Mouse (Mus musculus) lung, postnatal 4 days (tissue): Measurements from ENCODE around the gene Ahctf1.
A peak's percentile ranks its signal among the peaks of the same experiment; 100 is the strongest.
"Not testable (repeated sequence)": the region's sequence is repeated elsewhere in the genome, so short reads cannot be mapped to it uniquely, and the experiment has no call there.

Experiments
- DNase-seq, 2 experiments: peaks; one replicate each; pipeline ENCODE4 v3.0.0; 2021

The Ahctf1 gene

DNA sequence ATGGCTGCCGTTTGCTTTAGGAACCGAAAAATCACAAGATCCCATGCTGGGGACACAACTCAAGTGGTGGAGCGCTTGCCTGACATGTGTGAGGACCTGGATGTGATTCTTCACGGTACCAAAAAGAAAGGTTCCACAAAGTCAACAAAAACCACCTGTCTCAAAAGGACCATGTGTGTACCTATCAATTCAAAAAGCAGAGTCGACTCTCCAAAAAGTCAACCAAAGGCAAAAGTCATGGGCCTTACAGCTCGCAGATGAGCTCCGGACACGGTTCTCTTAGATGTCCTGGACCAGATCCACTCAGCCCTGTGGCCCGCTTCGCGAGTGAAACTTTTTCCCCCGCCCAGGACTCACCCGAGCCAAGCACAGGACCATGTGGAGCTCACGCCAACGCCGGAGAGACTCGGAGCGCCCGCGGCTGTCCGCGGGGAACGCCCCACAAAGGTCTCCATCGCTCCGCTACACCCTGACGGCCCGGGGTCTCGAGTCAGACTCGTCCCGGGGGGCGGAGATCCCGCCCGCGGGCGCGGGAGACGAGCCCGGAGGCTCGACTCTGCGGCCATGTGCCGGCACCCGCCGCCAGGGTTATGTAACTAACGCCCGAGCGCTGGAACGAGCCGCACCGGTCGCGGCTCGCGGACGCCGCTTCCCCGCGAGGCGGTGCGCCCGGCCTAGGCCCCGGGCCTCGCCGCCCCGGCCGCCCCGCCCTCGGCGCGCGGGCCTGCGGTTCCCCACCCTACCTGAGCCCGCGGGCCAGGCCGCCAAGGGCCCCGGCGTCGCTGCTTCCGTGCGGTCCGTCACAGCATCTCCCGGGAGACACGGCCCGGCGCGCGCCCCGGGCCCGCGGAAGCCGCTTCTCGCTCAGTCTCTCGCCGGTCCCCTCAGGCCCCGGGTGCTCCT lies 619 bp downstream of the Ahctf1 start, which contains the start of gene Gm10518:
Gm10518 (plus strand) TSS at position 767 of the 903 bp plus-strand sequence.
- peak; percentile 71 to 78 for DNase-seq

DNA sequence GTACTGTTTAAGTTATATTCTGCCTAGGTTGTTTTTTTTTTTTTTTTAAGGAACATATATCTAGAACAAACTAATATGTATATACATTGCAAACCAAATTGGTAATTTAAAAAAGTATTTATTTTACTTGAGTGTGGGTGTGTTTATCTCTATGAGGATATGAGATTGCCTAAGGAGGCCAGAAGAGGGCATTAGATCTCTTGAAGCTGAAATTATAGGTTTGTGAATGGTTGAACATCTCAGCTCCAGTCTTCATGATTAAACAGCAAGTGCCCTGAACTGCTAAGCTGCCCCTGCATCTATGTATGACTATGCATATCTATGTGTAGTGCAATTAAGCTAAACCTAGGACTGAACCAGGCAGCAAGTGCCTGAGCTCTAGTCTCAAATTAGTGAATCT lies 4.7 kb downstream of the Ahctf1 start:
- no peak for DNase-seq

DNA sequence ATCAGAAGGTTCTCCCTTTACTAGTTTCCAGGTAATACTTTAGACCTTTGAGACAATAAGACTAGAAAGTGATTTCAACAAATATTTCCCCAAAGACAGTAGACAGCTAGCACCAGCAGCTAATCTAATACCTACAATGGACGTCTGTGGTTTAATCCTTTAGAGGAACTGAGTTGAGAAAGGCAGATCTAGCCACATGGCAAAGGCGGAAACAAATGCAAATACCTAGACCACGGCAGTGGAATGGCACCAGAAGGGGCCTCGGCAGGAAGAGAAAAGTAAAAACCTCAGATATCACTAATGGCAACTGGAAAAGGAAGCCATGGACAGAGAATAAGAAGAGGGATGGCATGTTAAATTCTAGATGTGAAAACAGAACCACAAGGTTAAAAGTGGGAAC lies 16.2 kb downstream of the Ahctf1 start:
- no peak for DNase-seq

DNA sequence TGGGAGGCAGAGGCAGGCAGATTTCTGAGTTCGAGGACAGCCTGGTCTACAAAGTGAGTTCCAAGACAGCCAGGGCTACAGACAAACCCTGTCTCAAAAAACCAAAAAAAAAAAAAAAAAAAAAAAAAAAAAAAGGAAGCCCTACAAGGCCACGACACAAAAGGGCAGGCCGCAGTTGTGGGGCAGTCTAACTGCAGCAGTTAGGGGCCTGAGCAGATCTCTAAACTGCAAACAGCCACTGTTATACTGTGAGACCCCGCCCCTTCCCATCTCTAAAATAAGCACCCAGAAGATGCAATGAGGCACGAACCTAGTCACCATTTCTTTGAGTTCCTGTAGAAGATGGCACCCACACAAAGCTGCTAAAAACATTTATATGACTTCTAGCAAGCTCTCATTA lies 18.0 kb downstream of the Ahctf1 start:
- DNase-seq = no peak

DNA sequence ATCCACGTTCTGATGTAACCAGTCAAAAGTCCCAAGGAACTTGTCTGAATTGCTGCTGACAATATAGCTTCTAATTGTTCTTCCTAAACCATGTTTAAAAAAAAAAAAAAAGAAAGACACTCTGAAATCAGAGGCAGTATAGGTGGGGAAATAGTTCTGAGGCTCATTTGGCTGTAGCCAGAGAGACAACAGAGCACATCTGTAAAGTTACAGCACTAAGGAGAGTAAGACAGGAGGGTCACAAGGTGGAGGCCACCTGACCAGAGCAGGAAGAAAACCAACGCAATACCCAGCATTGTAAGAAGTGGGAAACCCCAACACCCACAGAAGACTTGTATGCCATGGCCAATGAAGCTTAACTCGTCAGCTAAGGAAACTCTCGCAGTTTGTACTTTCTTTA lies 19.4 kb downstream of the Ahctf1 start:
- no peak for DNase-seq

DNA sequence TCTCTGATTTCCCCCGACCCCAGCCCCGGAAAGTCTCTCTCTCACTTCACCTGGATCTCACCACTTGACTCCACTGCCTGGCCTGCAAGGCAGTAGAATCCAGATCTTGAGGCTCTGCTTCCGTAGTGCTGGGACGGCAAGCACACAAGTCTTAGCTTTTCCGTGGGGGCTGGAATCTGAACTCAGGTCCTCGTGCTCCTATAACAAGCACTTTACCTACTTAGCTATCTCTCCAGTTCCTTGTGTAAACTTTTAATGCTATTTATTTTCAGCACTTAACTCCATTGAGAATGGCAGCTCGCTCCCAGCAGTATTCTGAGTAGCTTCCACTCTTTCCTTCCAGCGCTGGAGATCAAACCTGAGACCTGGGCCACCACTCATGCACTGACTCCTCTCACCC lies 26.6 kb downstream of the Ahctf1 start:
- peak in 1 of 2 experiments; percentile 25 for DNase-seq

DNA sequence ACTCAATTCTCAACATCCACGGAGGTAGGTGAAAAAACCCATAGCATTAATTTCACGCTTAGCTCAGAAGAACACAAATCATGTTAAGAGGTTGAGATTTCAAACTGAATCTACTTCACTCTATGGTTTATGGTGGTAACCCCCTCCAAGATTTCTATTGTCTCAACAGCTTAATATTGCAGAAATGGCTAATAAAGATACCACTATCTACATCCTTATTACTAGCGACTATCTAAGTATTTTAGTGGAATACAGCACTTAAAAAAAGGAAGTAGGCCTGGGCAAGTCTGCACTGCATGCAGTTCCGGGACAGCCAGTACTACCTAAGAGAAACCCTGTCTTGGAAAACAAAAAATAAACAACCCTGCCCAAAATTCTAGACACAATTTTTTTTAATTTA lies 42.9 kb downstream of the Ahctf1 start:
- no peak for DNase-seq

DNA sequence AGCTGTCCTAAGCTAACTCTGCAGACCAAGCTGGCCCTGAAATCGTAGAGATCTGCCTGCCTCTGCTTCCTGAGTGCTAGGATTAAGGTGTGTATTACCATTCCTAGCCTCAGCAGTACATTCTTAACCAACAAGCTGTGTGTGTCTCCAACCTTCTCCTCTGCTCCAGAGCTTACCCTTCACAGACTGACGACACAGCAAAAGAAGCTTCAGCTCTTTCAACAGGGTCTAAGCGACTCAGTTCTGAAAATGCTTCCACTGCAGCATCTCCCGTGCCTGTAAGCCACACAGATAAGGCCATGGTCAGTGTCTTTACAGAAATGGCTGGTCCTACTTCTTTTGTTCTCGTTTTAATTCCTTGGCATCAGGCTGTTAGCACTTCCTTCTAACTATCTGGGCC lies 43.4 kb downstream of the Ahctf1 start:
- no peak for DNase-seq

DNA sequence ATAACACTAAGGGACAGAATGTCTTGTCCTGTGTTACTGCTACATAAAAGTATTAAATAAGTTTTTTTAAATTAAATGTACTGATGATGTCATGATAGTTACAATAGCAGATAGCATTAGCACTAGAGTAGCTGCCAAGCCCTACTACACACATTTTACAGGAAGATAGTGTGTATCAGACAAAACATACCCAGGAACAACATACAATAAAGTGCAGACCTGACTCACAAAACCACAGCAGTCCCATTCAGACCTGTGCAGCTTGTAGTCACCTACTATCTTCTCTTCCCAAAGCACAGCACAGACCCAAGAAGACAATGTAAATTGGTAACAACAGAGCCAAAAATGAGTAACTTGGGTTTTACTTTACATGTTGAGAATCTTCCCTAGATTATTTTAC lies 47.0 kb downstream of the Ahctf1 start:
- DNase-seq = no peak

DNA sequence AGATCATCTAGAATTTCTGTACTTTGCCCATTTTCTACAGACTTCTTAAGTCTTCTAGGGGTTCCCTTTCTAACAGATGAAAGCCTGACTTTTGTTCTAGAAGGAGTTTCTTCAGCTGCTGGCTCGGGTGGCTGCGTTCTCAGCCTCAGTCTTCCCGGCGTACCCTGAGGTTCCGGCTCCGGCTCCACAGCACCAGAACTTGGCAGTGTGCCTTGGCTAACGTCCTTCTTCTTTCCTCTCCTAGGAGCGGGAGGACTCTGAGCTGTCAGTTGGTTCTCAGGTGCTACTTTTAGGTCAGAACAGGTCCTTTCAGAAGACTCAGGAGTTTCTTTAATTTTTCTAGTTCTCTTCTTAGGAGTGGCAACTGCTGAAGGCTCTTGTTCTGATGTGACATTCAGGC lies 50.5 kb downstream of the Ahctf1 start:
- no peak for DNase-seq

DNA sequence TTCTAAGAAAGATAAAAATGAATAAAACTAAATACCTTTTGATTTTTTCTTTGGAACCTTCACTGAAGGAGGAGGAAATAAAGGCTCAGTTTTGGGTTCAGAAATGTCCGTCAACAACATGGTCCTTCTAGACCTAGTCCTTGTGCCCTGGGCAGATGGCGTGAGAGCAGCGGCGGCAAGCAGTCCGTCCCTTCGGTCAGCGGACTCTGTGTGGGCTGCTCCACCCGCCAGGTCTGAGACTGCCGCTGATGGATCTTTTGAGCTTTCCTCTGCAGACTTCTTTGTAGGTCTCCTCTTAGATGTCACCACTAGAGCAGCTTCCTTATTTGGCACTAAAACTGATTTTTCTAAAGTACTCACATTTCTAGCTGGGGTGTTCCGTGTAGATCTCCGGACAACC lies 51.2 kb downstream of the Ahctf1 start:
- DNase-seq = no peak

DNA sequence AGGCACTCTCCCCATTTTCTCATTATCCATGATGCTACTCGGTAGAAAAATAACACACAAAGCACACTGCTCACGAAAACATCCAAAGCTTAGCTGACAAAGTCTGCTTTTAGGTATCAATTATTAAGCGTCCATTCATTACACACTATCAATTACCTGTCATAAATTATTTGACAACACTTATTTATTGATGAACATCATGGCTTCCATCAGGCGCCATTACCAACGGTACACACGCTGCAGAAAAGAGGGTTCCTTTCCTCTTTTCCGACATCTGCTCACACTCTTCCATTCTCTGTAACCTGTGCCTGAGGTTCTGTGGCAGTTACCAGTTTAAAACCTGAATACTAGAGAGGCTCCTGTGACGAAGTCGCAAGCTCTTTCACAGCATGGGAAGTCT lies 58.3 kb downstream of the Ahctf1 start, which contains the start of gene Kif28:
Kif28 (minus strand) TSS at position 101 of the 400 bp plus-strand sequence.
- DNase-seq = no peak

DNA sequence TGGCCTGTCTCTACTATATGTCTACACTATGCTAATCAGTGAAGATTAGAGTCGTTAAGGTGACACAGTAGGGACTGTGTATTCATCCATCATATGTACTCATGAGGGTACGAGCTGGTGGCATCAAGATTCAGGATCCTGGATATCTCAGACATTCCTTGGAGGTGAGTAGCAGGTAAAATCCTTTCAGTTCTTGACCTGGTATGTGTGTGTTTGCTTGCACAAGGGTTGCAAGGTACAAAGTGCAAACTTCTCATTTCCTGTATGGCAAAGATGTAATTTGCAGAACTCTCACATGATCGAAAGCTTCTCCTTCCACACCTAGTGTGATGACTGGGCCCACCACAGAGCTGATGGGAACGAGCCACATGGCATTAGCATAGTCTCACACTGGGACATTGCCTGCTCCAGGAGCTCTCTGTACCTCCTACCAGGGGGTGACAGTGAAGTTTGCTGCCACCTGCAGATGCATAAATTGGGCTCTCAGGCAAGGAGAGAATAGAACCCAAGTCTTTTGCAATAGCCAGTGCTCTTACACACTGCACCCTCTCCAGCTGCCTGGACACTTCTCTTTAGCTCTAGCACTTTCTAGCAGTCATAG lies 59.8 kb downstream of the Ahctf1 start:
- no peak for DNase-seq

DNA sequence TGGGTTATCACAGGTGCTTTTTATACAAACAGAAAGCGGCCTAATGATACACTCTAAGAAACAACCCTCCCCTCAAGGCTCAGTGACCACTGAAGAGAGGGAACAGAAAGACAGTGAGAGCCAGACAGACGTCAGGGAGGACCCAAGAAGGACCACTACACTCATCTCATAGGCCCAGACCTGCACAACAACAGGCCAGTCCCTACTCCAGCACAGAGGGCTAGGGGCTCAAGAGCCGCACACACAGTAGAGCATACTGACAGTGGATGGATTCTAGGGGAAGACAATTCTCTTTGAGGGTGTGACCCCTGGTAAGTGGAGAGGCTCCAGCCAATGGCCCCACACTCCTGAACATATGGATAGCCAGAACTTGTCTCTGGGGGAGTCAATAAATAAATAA lies 67.0 kb downstream of the Ahctf1 start:
- no peak for DNase-seq

DNA sequence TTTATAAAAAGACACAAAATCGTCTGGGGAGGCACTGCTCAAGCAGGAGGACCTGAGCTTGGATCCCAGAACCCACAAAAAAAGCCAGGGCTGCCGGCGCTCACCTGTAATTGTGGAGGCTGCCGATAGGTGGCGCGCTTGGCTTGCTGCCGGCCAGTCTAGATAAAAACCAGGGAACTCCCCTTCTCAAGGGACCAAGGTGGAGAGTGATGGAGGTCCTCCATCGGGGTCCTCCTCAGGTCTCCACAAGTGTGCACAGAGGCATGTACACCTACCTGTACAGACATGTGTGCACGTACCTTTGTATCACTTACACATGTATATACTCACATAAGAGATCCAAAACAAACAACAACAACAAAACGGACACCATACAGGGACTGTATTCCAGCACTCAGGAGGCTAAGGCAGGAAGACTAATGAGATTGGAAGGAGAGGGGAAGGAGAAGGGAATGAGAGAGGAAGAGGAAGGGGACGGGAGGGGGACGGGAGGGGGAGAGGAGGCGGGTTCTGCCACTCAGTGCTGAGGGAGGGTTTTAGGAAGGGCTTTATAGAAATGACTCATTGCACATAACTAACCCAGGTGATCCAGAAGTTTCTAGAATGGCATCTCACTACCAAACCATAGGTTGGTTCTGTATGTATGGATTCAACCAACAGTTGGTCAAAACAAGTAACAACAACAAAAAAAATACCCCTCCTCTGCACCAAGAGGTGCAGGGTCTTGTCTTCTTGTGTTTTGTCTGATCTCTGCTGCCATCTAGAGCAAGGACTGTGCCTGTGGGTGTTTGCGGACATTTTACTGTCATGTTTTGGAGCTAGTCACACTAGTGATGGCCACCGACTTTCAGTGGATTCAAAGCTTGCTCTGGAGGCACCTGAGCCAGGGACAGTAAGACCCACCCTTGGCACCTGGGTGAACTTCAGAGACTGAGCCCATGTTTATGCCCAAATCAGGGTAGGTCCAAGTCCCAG lies 68.7 kb downstream of the Ahctf1 start:
- peak; percentile 62 to 77 for DNase-seq

DNA sequence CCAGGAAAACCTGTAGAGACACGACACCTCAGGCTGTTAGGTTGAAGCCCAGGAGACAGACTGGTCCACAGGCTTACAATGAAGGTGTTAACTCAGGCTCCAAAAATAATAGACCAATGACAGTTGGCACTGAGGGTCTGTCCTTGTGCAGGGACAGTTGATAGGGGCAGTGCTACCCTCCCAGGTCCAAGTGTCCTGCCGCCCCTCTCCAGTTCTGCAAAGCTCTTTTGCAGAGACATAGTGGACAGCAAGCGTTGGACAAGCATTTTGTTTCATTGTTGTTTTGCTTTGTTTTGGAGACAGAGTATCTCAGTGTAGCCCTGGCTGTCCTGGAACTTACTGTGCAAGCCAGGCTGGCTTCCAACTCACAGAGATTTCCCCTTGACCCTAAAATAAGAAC lies 72.1 kb downstream of the Ahctf1 start:
- peak in 1 of 2 experiments; percentile 3 for DNase-seq

DNA sequence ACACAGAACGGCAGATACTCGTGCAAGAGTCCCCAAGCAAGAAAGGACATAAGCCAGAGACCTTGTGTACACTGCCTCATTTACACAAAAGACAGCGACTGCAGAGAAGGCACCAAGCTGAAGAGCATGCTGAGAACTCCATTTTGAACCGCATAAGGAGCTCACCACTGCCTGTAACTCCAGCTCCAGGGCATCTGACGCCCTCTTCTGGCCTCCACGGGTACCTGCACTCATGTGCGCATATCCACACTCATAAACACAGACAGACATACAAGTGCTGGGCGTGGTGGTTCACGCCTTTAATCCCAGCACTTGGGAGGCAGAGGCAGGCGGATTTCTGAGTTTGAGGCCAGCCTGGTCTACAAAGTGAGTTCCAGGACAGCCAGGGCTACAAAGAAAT lies 74.8 kb downstream of the Ahctf1 start:
- DNase-seq = no peak

DNA sequence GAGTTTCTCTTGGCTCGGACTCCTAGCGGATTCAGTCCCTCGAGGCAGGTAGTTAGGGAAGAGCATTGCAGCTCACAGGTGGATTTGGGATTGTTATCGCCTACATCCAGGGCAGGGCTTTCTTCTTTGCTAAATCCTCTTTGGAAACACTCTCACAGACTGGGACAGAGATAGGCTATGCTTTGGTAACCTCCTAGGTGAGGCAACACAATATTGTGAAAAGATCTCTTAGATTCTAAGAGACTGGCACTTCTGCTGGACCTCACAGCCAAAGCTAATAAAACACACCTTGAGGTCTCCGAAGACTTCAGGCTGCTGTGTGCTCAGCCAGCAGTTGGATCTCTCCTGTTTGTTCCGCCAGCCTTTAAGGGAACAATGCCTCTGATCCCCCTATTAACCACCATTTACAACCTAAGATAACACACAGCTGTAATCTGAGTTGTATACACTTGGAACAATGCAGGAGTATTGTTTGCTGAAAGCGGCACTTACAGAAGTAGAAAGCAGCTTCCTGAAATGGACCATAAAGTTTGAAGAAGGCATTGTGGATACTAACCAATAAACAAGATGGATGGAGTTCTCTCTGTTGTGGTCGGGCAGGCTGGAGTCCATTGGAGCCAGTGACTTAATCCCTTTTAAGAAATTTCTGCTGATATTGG lies 80.5 kb downstream of the Ahctf1 start:
- DNase-seq = no peak

DNA sequence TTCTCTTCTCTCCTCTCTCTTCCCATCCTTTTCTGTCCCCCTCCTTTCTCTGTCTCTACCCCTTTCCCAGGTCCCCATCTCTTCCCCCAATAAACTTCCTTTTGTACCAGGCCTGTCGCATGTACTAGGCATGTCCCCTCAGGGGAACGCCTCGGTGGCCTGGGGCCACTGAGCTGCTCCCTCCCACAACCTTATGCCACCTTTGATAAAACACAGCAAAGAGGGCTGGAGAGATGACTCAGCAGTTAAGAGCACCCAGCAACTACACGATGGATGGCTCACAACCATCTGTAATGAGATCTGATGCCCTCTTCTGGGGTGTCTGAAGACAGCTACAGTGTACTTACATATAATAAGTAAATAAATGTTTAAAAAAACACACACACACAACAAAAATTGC lies 87.7 kb downstream of the Ahctf1 start:
- DNase-seq = no peak

DNA sequence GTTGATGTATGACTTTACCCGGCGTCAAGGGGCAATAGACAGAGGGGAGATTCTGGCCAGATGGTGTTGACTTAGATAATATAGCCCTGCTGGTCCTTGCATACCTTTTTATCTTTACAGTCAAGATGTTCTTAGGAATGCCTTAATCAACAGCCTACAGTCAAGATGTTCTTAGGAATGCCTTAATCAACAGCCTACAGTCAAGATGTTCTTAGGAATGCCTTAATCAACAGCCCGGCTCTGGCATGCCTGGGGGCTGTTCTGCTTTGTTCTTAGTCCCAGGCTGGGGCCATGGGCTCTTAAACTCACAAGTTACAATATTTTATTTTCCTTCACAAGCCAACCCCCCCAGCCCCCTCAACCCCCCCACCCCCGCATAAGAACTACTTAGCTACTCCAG lies 88.2 kb downstream of the Ahctf1 start:
- DNase-seq = not testable (repeated sequence)

DNA sequence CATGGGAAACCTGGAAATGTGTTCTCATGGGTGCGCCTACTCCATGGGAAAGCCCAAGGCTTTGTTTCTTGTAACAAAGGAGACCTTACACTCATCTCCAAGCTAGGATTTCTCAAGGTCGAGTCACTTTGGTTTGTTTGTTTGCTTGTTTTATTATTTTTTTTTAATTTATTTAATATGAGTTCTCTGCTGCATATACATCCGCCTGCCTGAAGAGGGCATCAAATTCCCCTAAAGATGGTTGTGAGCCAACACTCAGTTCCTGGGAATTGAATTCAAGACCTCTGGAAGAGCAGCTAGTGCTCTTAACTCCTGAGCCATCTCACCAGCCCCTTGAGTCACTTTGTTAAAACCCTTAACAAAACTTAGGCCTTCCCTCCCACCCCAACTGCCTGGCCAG lies 90.1 kb downstream of the Ahctf1 start:
- no peak for DNase-seq

DNA sequence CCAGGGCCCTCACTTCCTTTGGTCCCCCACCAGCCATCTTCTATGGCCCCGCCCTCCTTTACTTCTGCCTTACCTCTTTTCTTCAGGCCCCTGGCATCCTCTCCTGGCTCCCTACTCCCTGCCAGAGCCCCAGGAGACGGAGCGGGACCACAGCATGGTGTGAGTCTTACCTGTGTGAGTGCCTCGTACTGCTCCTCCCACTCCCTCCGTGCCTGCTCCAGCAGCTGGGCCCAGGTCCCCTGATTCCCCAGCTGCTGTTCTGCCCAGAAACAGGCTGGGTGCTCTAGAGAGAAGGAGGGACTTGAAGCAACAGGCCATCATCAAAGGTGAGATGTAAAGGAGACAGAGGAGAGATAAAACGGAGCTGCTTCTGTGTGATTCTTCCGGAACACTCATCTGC lies 90.8 kb downstream of the Ahctf1 start:
- DNase-seq = no peak

DNA sequence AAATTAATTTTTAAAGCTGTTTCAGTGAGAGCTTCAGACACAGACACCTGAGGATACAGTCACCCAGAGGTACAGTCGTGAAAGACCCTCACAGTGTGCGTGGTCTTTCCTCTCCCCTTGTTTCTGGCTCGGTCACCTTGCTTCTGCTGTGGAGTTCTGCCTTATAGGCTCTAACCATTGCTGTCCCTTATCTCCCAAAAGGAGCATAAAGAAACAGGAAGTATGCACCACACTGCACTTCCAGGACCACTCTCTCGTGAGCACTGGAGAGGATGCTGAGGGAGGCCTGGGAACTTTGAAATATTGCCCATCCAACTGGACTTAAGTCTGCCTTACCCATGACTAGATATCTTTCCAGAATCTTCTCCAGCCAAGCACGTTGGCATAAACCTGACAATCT lies 92.7 kb downstream of the Ahctf1 start:
- DNase-seq = no peak
